ENCODE assay signal across 16 mouse cellular contexts in genomic region chrX:9222412-9223221, GRCm38 (mm10). TPM values are rescaled to one million over a fixed set of nuclear protein-coding genes. Genes with fewer than 3 reads are reported as not detected.
A peak's percentile ranks its signal among the peaks of the same experiment; 100 is the strongest.
DNase-seq lines count a peak whose midpoint lies in the region; ATAC-seq and TF ChIP-seq lines count a peak whose summit lies in the region.
"Had no signal": no experiment of that assay in that cellular context is flagged by ENCODE, and none has a peak within 500 bp of the region (broad histone marks: within the 10 kb centered on the region; RNA-seq: fewer than 3 reads in every experiment).

No protein-coding gene starts in this region.

- DNase-seq in adrenal gland, adult (ENCODE audit: inconsistent age in 2 of 2, low spot score in 1 of 2) = peak; percentile 39 to 70
- DNase-seq in adrenal gland, postnatal 4 days (ENCODE audit: low spot score in 2 of 2) = no peak
- peak; percentile 26 for DNase-seq in lung, postnatal 0 days (ENCODE audit: low spot score)
- DNase-seq in lung, postnatal 10 days = no peak
- no peak for DNase-seq in frontal cortex, postnatal 14 days (ENCODE audit: low spot score in 2 of 2)
- DNase-seq in gastrocnemius, postnatal 14 days = no peak
- DNase-seq: embryo, embryonic 11 days; right cerebral cortex, postnatal 14 days had no signal

- no peak overlapping the region for H3K4me3 ChIP-seq in lung, postnatal 0 days (ENCODE audit: low read depth, low read length)
- no peak overlapping the region for H3K4me3 ChIP-seq in stomach, embryonic 16.5 days (replicated peaks; ENCODE audit: low read length)
- H3K4me3 ChIP-seq: forebrain, embryonic 12.5 days; midbrain, embryonic 13.5 days; neural tube, embryonic 13.5 days had no signal

- H3K9me3 ChIP-seq in lung, postnatal 0 days (ENCODE audit: low read length) = no peaks in the 10 kb centered on the region
- H3K9me3 ChIP-seq in stomach, embryonic 16.5 days (replicated peaks; ENCODE audit: control insufficient read depth, low read length) = no peaks in the 10 kb centered on the region
- H3K9me3 ChIP-seq: forebrain, embryonic 12.5 days; midbrain, embryonic 13.5 days; neural tube, embryonic 13.5 days had no signal

- no peak for TF ChIP-seq EP300 in lung, postnatal 0 days (IDR thresholded peaks at IDR 0.05)

- no peaks in the 10 kb centered on the region for H3K4me1 ChIP-seq in lung, postnatal 0 days (ENCODE audit: insufficient read depth, low read depth, low read length)
- H3K4me1 ChIP-seq in stomach, embryonic 16.5 days (ENCODE audit: control insufficient read depth, insufficient read depth, low read length) = no peaks in the 10 kb centered on the region
- H3K4me1 ChIP-seq: forebrain, embryonic 12.5 days; midbrain, embryonic 13.5 days; neural tube, embryonic 13.5 days had no signal

- 79% methylated on average over 3 of the region's 3 CpGs for WGBS in lung, postnatal 0 days
- 70% methylated on average over 3 of the region's 3 CpGs for WGBS in stomach, embryonic 16.5 days

- intact Hi-C loops in gastrocnemius, postnatal 14 days (cut with DNase I; ENCODE audit: low total_unique reads) = no loop called here

- H3K4me2 ChIP-seq in lung, postnatal 0 days (replicated peaks; ENCODE audit: low read depth, low read length) = no peak overlapping the region
- no peak overlapping the region for H3K4me2 ChIP-seq in stomach, embryonic 16.5 days (ENCODE audit: low read depth, low read length)
- H3K4me2 ChIP-seq: forebrain, embryonic 12.5 days; midbrain, embryonic 13.5 days; neural tube, embryonic 13.5 days had no signal

- TF ChIP-seq CTCF in lung, postnatal 0 days (IDR thresholded peaks at IDR 0.05) = no peak

- ATAC-seq in lung, postnatal 0 days = no peak; the same call in 1 of the 2 replicates
- ATAC-seq in erythroid progenitor cell, adult 5-6 weeks (replicated peaks; ENCODE audit: low FRiP score, poor library complexity, severe bottlenecking) = 0 out of 2 replicates have a peak, but pooled peaks have one; percentile 34
- peak; percentile 53; the same call in 1 of the 2 replicates for ATAC-seq in stomach, embryonic 16.5 days (ENCODE audit: insufficient read depth, low FRiP score)
- ATAC-seq: midbrain, embryonic 13.5 days had no signal

- no peak overlapping the region for H3K9ac ChIP-seq in lung, postnatal 0 days (replicated peaks; ENCODE audit: low read depth)
- H3K9ac ChIP-seq in stomach, embryonic 16.5 days (ENCODE audit: low read length) = no peak overlapping the region
- H3K9ac ChIP-seq: forebrain, embryonic 12.5 days; midbrain, embryonic 13.5 days; neural tube, embryonic 13.5 days had no signal

- no peaks in the 10 kb centered on the region for H3K36me3 ChIP-seq in lung, postnatal 0 days (ENCODE audit: insufficient read depth, low read length)
- no peaks in the 10 kb centered on the region for H3K36me3 ChIP-seq in stomach, embryonic 16.5 days (ENCODE audit: control insufficient read depth, insufficient read depth, low read length)
- H3K36me3 ChIP-seq: forebrain, embryonic 12.5 days; midbrain, embryonic 13.5 days; neural tube, embryonic 13.5 days had no signal

- no peaks in the 10 kb centered on the region for H3K27me3 ChIP-seq in lung, postnatal 0 days (replicated peaks; ENCODE audit: insufficient read depth, low read length)
- no peaks in the 10 kb centered on the region for H3K27me3 ChIP-seq in stomach, embryonic 16.5 days (ENCODE audit: control insufficient read depth, insufficient read depth, low read length)
- H3K27me3 ChIP-seq: forebrain, embryonic 12.5 days; midbrain, embryonic 13.5 days; neural tube, embryonic 13.5 days had no signal

- H3K27ac ChIP-seq in lung, postnatal 0 days (ENCODE audit: low read length) = no peak overlapping the region
- no peak overlapping the region for H3K27ac ChIP-seq in stomach, embryonic 16.5 days (ENCODE audit: low read length)
- H3K27ac ChIP-seq: forebrain, embryonic 12.5 days; midbrain, embryonic 13.5 days; neural tube, embryonic 13.5 days had no signal

RNA-seq across cellular contexts. Expression of gene Lancl3, which starts 22.9 kb away (rescaled TPM):
- 1 to 10 TPM; 2.1 to 2.6 TPM for total RNA-seq in adrenal gland, postnatal 4 days (2021)
- polyA plus RNA-seq in lung, postnatal 0 days (2015; fragmentation: Nextera tagmentation; extraction: Ambion mirVana) = 0.54 and 1.00 TPM in 2 replicates
- total RNA-seq in erythroid progenitor cell, adult 5-6 weeks (2015; ENCODE audit: low replicate concordance) = not detected in 2 replicates
- total RNA-seq in erythroid progenitor cell, adult 5-6 weeks (2017; ENCODE audit: low replicate concordance) = 0.51 TPM in 1 of 2 replicates, not detected in the other
- polyA plus RNA-seq in stomach, embryonic 16.5 days (2015; fragmentation: Nextera tagmentation; extraction: Ambion mirVana) = 1.3 and 2.1 TPM in 2 replicates
- total RNA-seq in gastrocnemius, postnatal 14 days (2021) = under 1 TPM; 0.18 to 0.60 TPM

RNA-seq across cellular contexts. Expression of gene Gm14862, which starts 34.1 kb away (rescaled TPM):
- total RNA-seq in adrenal gland, postnatal 4 days (2021) = not detected
- polyA plus RNA-seq in lung, postnatal 0 days (2015; fragmentation: Nextera tagmentation; extraction: Ambion mirVana) = not detected in 2 replicates
- total RNA-seq in erythroid progenitor cell, adult 5-6 weeks (2015; ENCODE audit: low replicate concordance) = 1.3 and 2.5 TPM in 2 replicates
- 0.45 and 1.0 TPM in 2 replicates for total RNA-seq in erythroid progenitor cell, adult 5-6 weeks (2017; ENCODE audit: low replicate concordance)
- polyA plus RNA-seq in stomach, embryonic 16.5 days (2015; fragmentation: Nextera tagmentation; extraction: Ambion mirVana) = 0.28 TPM in 1 of 2 replicates, not detected in the other
- total RNA-seq in gastrocnemius, postnatal 14 days (2021) = not detected
- total RNA-seq: gastrocnemius, postnatal 4 days; layer of hippocampus, postnatal 25 days had no signal
- polyA plus RNA-seq: intestine, embryonic 14.5 days; midbrain, embryonic 13.5 days; neural tube, embryonic 13.5 days had no signal

RNA-seq across cellular contexts. Expression of gene Xk, which starts 49.9 kb away (rescaled TPM):
- 1 to 10 TPM; 3.0 to 3.4 TPM for total RNA-seq in adrenal gland, postnatal 4 days (2021)
- 0.67 and 1.2 TPM in 2 replicates for polyA plus RNA-seq in lung, postnatal 0 days (2015; fragmentation: Nextera tagmentation; extraction: Ambion mirVana)
- total RNA-seq in erythroid progenitor cell, adult 5-6 weeks (2015; ENCODE audit: low replicate concordance) = 121 and 139 TPM in 2 replicates
- total RNA-seq in erythroid progenitor cell, adult 5-6 weeks (2017; ENCODE audit: low replicate concordance) = 73.2 and 74.3 TPM in 2 replicates
- 5.1 and 5.5 TPM in 2 replicates for polyA plus RNA-seq in stomach, embryonic 16.5 days (2015; fragmentation: Nextera tagmentation; extraction: Ambion mirVana)
- total RNA-seq in gastrocnemius, postnatal 14 days (2021) = 1 to 10 TPM; 2.6 to 3.8 TPM

Comparison
In these comparisons a context has a peak if more than half of its experiments do, and no peak if none do; other contexts are left out.
1. DNase-seq: peak in adrenal gland, adult (2 of 2) and lung, postnatal 0 days (single experiment); none in adrenal gland, postnatal 4 days (0 of 2), lung, postnatal 10 days (single experiment), frontal cortex, postnatal 14 days (0 of 2) and gastrocnemius, postnatal 14 days (single experiment).
2. RNA of gene Xk, which starts 49.9 kb away (total RNA-seq): 73.2 to 139 TPM in erythroid progenitor cell, adult 5-6 weeks; 2.6 to 3.8 TPM in gastrocnemius, postnatal 14 days and 3.0 to 3.4 TPM in adrenal gland, postnatal 4 days; every median in the first group is over 10 times any median in the second.